Mouse (Mus musculus) testis, adult 2 months (tissue): Measurements from ENCODE around the gene Smad5.

Experiments used
- CTCF ChIP-seq: fragments of 200-500 bp; IDR thresholded peaks from 2 replicates; pipeline ENCODE4 v1.5.1; 2012; ENCODE audit warnings: low read depth, mild to moderate bottlenecking, inconsistent platforms, low read length, moderate library complexity; ENCODE audit not compliant: control insufficient read depth, insufficient read depth, insufficient replicate concordance
- POLR2A ChIP-seq: fragments of 200-500 bp; IDR thresholded peaks from 2 replicates; pipeline ENCODE4 v1.6.1; 2012; ENCODE audit warnings: low read depth, mild to moderate bottlenecking, inconsistent platforms, low read length, moderate library complexity; ENCODE audit not compliant: control insufficient read depth

- TF ChIP-seq CTCF = no peak
- TF ChIP-seq POLR2A = no peak
Measured at GRCm38 (mm10) chr13:56704596-56704995, 1.8 kb downstream of the Smad5 start.
